Mouse (Mus musculus) forebrain, embryonic 15.5 days (tissue): Measurements from ENCODE around the gene Ttll5. TPM values are rescaled to one million over a fixed set of nuclear protein-coding genes. Genes with fewer than 3 reads are reported as not detected.

Experiments
- ATAC-seq: fragments of 200-750 bp; cut with Nextera tagmentation; replicated peaks from 2 replicates; pipeline ENCODE4 v1.8.0; 2017; ENCODE audit warnings: mild to moderate bottlenecking, moderate TSS enrichment, moderate library complexity
- H3K27ac ChIP-seq: fragments of 300-500 bp; sonication (generic); replicated peaks from 2 replicates; pipeline ENCODE4 v1.5.1; 2015; ENCODE audit warnings: mild to moderate bottlenecking, inconsistent platforms
- H3K27me3 ChIP-seq: fragments of 300-500 bp; sonication (generic); 2 replicates; pipeline ENCODE4 v1.6.1; 2015; ENCODE audit warnings: inconsistent platforms
- H3K36me3 ChIP-seq: fragments of 300-500 bp; sonication (generic); 2 replicates; pipeline ENCODE4 v1.6.1; 2015; ENCODE audit warnings: mild to moderate bottlenecking, inconsistent platforms
- H3K4me1 ChIP-seq: fragments of 300-500 bp; sonication (generic); 2 replicates; pipeline ENCODE4 v1.6.1; 2015; ENCODE audit warnings: inconsistent platforms
- H3K4me2 ChIP-seq: fragments of 300-500 bp; sonication (generic); replicated peaks from 2 replicates; pipeline ENCODE4 v1.6.1; 2015; ENCODE audit warnings: mild to moderate bottlenecking, inconsistent platforms
- H3K4me3 ChIP-seq: fragments of 300-500 bp; sonication (generic); 2 replicates; pipeline ENCODE4 v1.5.1; 2015; ENCODE audit warnings: mild to moderate bottlenecking, inconsistent platforms
- H3K9ac ChIP-seq: fragments of 300-500 bp; sonication (generic); replicated peaks from 2 replicates; pipeline ENCODE4 v1.6.1; 2015; ENCODE audit warnings: mild to moderate bottlenecking, inconsistent platforms
- H3K9me3 ChIP-seq: fragments of 300-500 bp; sonication (generic); 2 replicates; pipeline ENCODE4 v1.6.1; 2016; ENCODE audit warnings: inconsistent platforms
- WGBS: fragments of 180-500 bp; shearing (Covaris S2); methylation state at CpG from one replicate; pipeline ENCODE4 v1.1.7; 2015; ENCODE audit warnings: mixed read lengths; 5-methylcytosine and 5-hydroxymethylcytosine counted together
- polyA plus RNA-seq: library from polyadenylated mRNA; unstranded; fragments of >200 nt; fragmentation: Nextera tagmentation; extraction: Ambion mirVana; gene quantifications from 2 replicates; pipeline ENCODE4 v1.2.1, GENCODE M21; 2015

The Ttll5 gene
- polyA plus RNA-seq, 1 experiment from 2014 or later, result 15.4 TPM

DNA sequence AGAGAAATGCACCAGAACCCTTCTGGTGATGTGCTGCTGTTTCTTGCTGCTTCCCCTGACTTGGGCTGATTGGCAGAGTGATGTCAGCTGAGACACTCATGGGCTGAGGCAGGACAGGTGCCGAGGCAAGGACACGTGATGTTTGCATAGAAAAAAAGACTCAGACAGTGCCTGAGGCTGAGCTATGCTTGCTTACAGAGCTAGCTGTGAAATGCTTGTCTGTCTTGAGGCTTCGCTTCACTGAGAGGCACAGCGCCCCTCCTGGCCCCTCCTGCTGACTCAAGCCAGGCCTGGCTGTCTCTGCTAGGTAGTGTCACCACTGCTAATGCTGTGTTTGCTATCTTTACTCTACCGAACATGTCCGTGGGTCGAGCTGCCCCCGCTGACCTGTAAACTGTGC, 26.2 kb downstream of the Ttll5 start:
- Histone ChIP-seq H3K36me3 (peaks cover 7% of the 10 kb centered on the region; the same call in 1 of the 2 replicates), H3K4me1 (no peaks in the 10 kb centered on the region), H3K27ac (no peak overlapping the region), H3K9me3 (no peaks in the 10 kb centered on the region), H3K9ac (no peak overlapping the region), H3K27me3 (no peaks in the 10 kb centered on the region), H3K4me2 (no peak overlapping the region), H3K4me3 (no peak overlapping the region)
- 85% methylated on average over 8 of the region's 8 CpGs for WGBS
- ATAC-seq, result no peak

DNA sequence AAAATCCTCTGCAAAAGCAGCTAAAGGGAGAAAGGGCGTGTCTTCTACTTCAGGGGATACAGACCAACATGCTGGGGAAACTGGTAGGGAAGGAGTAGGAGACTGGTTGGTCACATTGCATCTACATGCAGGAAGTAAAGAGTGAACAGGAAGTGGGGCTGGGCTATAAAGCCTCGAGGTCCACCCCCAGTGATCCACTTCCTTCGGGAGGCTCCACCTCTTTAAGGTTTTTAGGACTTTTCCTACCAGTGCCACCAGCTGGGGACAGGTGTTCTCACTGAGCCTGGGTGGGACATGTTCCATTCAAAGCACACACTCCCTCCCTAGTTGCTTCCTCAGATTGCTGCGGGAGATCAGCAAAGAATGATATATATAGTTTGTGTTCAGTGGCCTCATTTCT, 29.4 kb downstream of the Ttll5 start:
- WGBS, result 89% methylated on average over 4 of the region's 4 CpGs
- no peak for ATAC-seq
- no peak overlapping the region for H3K4me2 ChIP-seq
- H3K4me1 ChIP-seq, result peaks cover 1% of the 10 kb centered on the region; the same call in 1 of the 2 replicates
- H3K9me3 ChIP-seq, result no peaks in the 10 kb centered on the region
- peaks cover 7% of the 10 kb centered on the region for H3K36me3 ChIP-seq
- H3K27me3 ChIP-seq, result no peaks in the 10 kb centered on the region
- no peak overlapping the region for H3K9ac ChIP-seq
- no peak overlapping the region for H3K27ac ChIP-seq
- no peak overlapping the region for H3K4me3 ChIP-seq

DNA sequence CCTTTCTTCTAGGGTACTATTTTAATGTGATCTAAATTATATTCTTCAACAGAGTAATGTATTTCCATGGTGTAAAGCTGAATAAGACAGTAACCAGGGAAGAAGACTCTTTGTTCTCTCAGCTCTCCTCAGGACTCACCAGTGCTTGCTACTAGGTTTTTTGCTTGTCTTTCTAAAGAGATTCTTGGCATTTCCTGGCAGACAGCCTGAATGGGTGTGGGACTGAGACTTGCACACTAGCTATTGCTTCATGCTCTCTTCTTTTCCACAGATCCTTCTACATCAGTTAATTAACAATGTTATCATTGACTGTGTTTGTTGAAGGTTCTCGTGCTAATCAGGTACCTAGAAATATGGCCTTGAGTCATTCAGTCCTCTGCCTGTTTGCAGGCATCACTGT, 29.8 kb downstream of the Ttll5 start:
- H3K9me3 ChIP-seq, result no peaks in the 10 kb centered on the region
- H3K4me2 ChIP-seq, result no peak overlapping the region
- no peak overlapping the region for H3K27ac ChIP-seq
- no peak for ATAC-seq
- H3K27me3 ChIP-seq, result no peaks in the 10 kb centered on the region
- H3K4me1 ChIP-seq, result peaks cover 5% of the 10 kb centered on the region; the same call in 1 of the 2 replicates
- no peak overlapping the region for H3K4me3 ChIP-seq
- H3K9ac ChIP-seq, result no peak overlapping the region
- H3K36me3 ChIP-seq, result peaks cover 5% of the 10 kb centered on the region
- WGBS, result 72% methylated on average over 1 of the region's 1 CpGs

DNA sequence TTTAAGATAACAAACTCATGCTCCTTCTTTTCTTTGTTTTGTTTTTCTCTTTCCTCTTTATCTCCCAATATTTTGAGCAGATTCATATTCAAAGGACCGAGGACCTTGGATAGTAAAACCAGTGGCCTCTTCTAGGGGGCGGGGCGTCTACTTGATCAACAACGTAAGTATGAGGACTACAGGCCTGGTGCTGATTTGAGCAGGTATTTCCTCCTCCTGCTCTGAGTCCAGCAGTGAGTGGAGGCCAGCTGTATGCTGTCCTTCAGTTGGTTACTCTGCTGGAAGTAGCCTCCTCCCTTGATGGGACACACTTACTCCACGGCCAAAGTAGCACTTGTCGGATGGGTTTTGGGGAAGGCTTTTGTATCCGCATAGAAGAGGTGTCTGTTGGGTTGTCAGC, 32.8 kb downstream of the Ttll5 start:
- Histone ChIP-seq H3K9me3 (no peaks in the 10 kb centered on the region), H3K4me1 (peaks cover 19% of the 10 kb centered on the region), H3K27me3 (no peaks in the 10 kb centered on the region), H3K4me2 (no peak overlapping the region), H3K9ac (no peak overlapping the region), H3K4me3 (no peak overlapping the region), H3K27ac (no peak overlapping the region), H3K36me3 (no peaks in the 10 kb centered on the region; the same call in 1 of the 2 replicates)
- ATAC-seq, result no peak
- WGBS, result 93% methylated on average over 7 of the region's 7 CpGs

DNA sequence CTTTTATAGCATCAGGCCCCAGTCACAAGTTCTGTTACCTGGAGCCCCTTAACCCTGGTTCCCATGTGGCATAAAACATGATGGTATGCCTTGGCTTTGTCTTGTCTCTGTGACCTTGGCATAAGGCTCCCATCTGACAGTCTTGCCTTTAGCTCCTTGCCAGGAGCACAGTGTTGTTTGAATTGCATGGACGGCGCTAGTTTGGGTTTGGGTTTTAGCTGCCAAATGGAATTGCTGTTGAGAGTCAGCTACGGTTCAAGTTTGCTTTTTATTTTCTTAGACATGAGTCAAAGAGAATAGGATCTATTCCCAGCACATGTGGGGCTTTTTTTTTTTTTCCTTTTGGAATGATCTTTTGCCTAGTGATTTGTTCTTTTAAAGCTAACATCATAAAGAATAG, 34.7 kb downstream of the Ttll5 start:
- peaks cover 25% of the 10 kb centered on the region for H3K4me1 ChIP-seq
- no peak overlapping the region for H3K4me2 ChIP-seq
- H3K9me3 ChIP-seq, result no peaks in the 10 kb centered on the region
- WGBS, result 62% methylated on average over 3 of the region's 3 CpGs
- no peaks in the 10 kb centered on the region for H3K27me3 ChIP-seq
- H3K4me3 ChIP-seq, result no peak overlapping the region
- no peak for ATAC-seq
- peak overlapping the region; percentile 11; the same call in 1 of the 2 replicates for H3K27ac ChIP-seq
- H3K36me3 ChIP-seq, result peaks cover 2% of the 10 kb centered on the region; the same call in 1 of the 2 replicates
- no peak overlapping the region for H3K9ac ChIP-seq

DNA sequence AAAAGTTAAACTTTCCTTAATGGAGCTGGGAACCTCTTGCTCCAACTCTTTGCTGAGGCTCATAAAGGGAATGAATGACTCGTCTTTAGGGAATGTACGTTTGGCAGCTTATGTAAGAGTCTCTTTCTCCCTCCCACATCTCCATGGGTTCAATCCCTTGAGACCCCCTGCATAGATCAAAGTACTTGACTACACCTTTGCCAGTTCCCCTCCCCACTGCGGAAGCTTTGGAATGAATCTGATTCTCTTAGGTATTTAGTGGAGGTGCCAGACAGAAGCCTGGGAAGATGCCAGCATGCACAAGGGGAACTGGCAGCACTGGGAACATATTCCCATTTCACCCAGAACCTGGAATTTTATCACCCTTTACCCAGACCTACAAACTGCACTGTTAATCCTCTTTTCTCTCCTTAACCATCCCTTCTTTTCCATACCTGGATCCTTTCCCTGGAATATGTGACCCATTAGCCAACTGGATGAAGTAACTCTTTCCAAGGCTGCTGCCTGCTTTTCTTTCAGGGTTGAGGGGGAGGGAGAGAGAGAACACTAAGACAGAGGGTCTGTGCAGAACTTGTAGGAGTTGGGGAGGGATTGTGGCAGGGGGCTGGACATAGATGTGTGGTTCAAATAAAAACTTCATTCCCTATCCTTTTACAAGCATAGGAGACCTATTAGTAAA, 35.2 kb downstream of the Ttll5 start:
- Histone ChIP-seq H3K27ac (peak overlapping the region; percentile 11; the same call in 1 of the 2 replicates), H3K9me3 (no peaks in the 10 kb centered on the region), H3K4me2 (no peak overlapping the region), H3K36me3 (peaks cover 2% of the 10 kb centered on the region; the same call in 1 of the 2 replicates), H3K9ac (no peak overlapping the region), H3K4me1 (peaks cover 25% of the 10 kb centered on the region), H3K4me3 (no peak overlapping the region), H3K27me3 (no peaks in the 10 kb centered on the region)
- ATAC-seq, result no peak
- WGBS, result 32% methylated on average over 3 of the region's 3 CpGs

DNA sequence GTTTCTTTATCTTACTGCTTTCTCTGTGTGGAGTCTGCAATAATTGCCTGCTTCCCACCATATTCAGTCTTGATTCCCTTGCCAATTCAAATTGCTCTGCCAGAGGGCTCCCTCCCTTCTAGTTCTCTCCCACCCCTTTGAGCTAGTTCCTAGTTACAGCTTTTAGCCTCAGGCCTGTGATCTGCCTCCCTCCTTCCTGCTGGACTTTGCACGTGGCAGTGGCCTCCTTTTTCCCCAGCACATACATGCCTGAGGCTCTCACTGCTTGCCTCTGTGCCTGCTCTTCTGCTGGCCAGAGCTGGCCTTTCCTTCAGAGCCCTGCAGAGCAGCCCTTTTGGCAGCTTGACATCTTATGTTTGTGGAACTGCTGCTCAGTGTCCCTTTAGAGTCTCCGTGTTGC, 38.1 kb downstream of the Ttll5 start:
- no peak overlapping the region for H3K4me2 ChIP-seq
- H3K36me3 ChIP-seq, result 0 out of 2 replicates have a peak, but pooled peaks cover 2% of the 10 kb centered on the region
- 25% methylated on average over 2 of the region's 2 CpGs for WGBS
- peak overlapping the region; percentile 44 for H3K27ac ChIP-seq
- peaks cover 25% of the 10 kb centered on the region for H3K4me1 ChIP-seq
- no peaks in the 10 kb centered on the region for H3K9me3 ChIP-seq
- H3K4me3 ChIP-seq, result no peak overlapping the region
- H3K9ac ChIP-seq, result no peak overlapping the region
- ATAC-seq, result peak; percentile 78
- no peaks in the 10 kb centered on the region for H3K27me3 ChIP-seq

DNA sequence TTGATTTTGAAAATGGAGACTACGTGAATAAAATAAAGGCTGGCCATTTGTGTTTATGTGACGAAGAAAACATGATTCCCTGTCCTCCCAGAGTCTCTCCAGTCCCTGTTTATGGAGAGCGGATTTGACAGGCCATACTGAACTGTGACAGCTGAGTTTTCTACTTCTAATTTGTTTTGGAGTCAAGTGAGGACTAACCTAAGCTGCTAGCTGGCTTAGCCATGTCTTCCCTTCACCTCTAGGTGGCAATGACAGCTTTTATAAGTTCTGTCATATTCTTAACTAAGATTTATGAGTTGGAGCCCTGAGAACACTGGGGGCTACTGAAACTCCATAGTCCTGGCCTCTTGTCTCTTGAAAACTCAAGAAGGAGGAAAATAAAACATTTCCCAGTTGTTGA, 41.1 kb downstream of the Ttll5 start:
- whole genome bisulfite sequencing, result 90% methylated on average over 3 of the region's 3 CpGs
- Histone ChIP-seq H3K4me2 (no peak overlapping the region), H3K9ac (no peak overlapping the region), H3K27ac (no peak overlapping the region), H3K36me3 (0 out of 2 replicates have a peak, but pooled peaks cover 2% of the 10 kb centered on the region), H3K27me3 (no peaks in the 10 kb centered on the region), H3K9me3 (no peaks in the 10 kb centered on the region), H3K4me3 (no peak overlapping the region), H3K4me1 (peaks cover 21% of the 10 kb centered on the region)
- no peak for ATAC-seq

DNA sequence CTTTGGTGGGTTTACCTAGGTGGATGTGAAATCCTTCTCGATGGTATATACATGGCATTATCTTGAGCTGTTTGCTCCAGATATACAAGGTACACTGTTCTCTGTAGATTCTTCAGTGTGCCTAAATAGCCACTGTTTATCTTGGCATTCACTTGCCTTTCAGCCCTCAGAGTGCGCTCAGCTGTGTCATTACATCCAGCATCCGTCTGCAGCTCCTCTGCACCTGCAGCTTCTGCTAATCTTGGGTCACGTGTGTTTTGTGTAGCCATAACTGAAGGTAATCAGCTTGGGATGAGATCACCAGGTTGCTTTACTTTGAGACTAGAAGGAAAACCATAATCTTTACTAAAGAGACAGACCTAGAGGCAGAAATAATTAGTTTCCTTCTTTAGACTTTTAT, 42.2 kb downstream of the Ttll5 start:
- Histone ChIP-seq H3K27me3 (no peaks in the 10 kb centered on the region), H3K9ac (no peak overlapping the region), H3K4me3 (no peak overlapping the region), H3K4me2 (no peak overlapping the region), H3K9me3 (no peaks in the 10 kb centered on the region), H3K27ac (no peak overlapping the region), H3K4me1 (peaks cover 21% of the 10 kb centered on the region), H3K36me3 (0 out of 2 replicates have a peak, but pooled peaks cover 2% of the 10 kb centered on the region)
- 64% methylated on average over 4 of the region's 4 CpGs for WGBS
- no peak for ATAC-seq

DNA sequence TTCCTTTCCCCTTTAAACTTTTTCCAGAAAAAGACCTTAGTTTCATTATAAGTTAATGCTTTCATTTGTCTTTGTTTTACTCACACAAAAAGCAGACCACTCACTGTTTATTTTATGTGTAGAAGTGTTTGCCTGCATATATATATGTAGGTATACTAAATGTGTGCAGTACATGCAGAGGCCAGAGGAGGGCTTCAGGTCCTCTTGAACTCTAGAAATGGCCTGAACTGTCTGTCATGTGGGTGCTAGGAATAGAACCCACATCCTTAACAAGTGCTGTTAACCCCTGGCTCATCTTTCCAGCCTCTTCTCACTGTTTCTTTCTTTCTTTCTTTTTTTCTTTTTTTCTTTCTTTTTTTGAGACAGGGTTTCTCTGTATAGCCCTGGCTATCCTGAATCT, 42.7 kb downstream of the Ttll5 start:
- Histone ChIP-seq H3K4me1 (peaks cover 16% of the 10 kb centered on the region), H3K9ac (no peak overlapping the region)
- ATAC-seq, result no peak

DNA sequence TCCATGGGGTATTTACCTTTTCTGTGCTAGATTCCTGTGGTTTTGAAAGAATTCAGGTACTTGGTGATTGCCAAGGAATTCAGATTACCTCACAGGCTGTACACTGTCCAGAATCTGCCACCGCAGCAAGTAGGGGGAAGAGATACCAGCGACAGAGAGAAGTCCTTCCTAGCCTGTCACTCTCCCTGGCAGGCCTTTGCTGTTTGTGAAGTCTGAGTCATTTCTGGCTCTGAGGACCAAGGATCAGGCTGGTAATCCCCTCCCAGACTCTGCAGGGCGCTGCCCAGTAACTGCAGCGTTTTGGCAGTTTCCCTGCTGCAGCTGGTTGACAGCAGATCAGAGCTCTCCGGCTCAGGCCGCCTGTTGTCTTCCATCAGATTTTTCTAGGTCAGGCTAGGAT, 45.0 kb downstream of the Ttll5 start:
- Histone ChIP-seq H3K4me1 (peaks cover 8% of the 10 kb centered on the region; the same call in 1 of the 2 replicates), H3K9ac (no peak overlapping the region), H3K4me2 (no peak overlapping the region), H3K9me3 (no peaks in the 10 kb centered on the region), H3K27me3 (no peaks in the 10 kb centered on the region), H3K4me3 (no peak overlapping the region), H3K27ac (peak overlapping the region; percentile 51), H3K36me3 (no peaks in the 10 kb centered on the region; the same call in 1 of the 2 replicates)
- peak; percentile 64 for ATAC-seq
- 9% methylated on average over 6 of the region's 6 CpGs for WGBS

More for the DNA sequence above, 42.7 kb downstream of the Ttll5 start:
- no peaks in the 10 kb centered on the region for H3K27me3 ChIP-seq
- H3K9me3 ChIP-seq, result no peaks in the 10 kb centered on the region
- no peak overlapping the region for H3K4me3 ChIP-seq
- H3K27ac ChIP-seq, result no peak overlapping the region
- H3K36me3 ChIP-seq, result 0 out of 2 replicates have a peak, but pooled peaks cover 2% of the 10 kb centered on the region
- no peak overlapping the region for H3K4me2 ChIP-seq

DNA sequence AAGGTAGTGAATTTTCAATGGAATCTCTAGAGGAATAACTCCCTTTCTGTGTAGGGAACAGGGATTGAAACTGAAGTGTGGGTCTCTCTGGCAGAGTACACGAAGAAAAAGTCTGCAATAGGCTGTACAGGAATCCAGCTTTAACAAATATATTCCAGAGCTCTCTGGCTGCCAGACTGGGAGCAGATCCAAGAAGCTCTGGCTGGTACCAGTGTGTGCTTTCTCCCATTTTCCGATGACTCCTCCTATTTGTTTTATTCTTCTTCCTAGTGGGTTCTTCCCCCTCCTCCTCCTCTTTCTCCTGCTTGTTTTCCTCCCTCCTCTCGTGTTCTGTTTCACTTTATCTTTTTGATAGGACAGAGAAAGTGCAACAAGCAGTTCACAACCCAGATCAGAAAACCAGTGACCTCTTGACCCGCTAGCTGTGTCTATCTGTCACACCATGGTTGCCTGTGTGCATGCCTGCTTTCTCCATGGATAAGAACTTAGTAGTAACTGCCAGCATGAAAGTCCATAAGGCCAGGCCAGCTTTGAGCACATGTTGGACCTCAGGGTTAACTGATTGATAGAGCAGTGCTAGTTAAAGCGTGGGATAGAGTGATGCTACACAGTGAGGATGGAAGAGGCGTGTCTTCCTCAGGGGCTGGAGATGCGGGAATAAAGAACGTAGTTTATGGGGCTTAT, 55.3 kb downstream of the Ttll5 start:
- H3K9me3 ChIP-seq, result no peaks in the 10 kb centered on the region
- H3K4me3 ChIP-seq, result no peak overlapping the region
- peaks cover 11% of the 10 kb centered on the region; the same call in 1 of the 2 replicates for H3K36me3 ChIP-seq
- no peaks in the 10 kb centered on the region for H3K27me3 ChIP-seq
- 70% methylated on average over 8 of the region's 8 CpGs for WGBS
- peak overlapping the region; percentile 61 for H3K27ac ChIP-seq
- no peak overlapping the region for H3K9ac ChIP-seq
- H3K4me2 ChIP-seq, result no peak overlapping the region
- peaks cover 14% of the 10 kb centered on the region for H3K4me1 ChIP-seq
- peak; percentile 81; the same call in 1 of the 2 replicates for ATAC-seq
